Mouse (Mus musculus) spleen, postnatal 10 days (tissue): Measurements from ENCODE around the gene Elk4.

ENCODE experiments used
- DNase-seq, 2 experiments: peaks; one replicate each; pipeline ENCODE4 v3.0.0; 2021 to 2022; ENCODE audit warnings: low spot score in 2 of 2

Gene Elk4

DNA sequence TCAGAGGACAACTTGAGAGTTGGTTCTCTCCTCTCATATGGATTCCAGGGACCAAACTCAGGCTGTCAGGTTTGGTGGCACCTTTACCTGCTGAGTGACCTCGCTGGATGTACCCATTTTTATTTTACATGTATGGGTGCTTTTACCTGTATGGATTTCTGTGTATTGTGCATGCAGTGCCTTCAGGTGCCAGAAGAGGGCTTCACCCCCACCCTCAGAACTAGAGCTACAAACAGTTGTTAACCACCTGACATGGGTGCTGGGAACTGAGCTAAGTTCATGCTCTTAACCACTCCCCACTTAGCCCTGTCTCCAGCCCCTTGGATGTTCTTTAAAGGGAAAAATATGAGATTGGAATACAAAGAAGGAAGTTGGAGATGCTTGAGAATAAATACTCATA, 7.4 kb downstream of the Elk4 start:
- DNase-seq = no peak

DNA sequence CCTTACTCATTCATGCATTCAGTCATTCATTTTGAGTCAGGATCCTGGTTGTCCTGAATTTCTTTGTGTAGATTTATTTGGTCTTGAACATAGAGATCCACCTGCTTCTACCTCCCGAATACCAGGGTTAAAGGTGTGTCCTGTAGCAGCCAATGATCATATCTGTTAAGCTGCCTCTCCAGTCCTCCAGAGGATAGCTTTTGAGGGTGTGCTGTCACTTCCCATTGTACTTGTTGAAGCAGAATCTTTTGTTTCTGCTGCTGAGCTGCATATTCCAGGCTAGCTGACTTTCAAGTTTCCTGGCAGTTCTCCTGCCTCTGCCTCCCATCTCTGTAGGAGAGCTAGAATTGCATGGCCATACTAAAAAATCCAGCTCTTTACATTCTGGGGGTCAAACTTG, 9.3 kb downstream of the Elk4 start:
- DNase-seq = no peak

DNA sequence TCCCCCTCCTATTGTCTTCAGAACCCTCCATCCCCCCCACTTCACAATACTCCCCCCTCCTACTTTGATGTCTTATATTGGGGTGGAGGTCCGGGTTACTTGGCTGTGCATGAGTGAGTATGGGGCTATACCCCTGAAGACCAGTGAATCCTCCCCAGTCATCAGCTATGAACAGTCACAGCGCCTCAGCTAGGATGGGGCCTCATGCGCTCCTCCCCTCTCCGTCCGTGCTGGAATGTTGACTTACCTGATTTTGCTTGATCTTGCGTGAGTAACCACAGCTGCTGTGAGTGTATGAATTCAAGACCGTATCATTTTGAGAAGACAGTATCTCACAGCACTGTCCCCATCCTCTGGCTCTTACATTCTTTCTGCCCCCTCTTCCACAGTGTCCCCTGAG, 12.5 kb downstream of the Elk4 start:
- DNase-seq = no peak

DNA sequence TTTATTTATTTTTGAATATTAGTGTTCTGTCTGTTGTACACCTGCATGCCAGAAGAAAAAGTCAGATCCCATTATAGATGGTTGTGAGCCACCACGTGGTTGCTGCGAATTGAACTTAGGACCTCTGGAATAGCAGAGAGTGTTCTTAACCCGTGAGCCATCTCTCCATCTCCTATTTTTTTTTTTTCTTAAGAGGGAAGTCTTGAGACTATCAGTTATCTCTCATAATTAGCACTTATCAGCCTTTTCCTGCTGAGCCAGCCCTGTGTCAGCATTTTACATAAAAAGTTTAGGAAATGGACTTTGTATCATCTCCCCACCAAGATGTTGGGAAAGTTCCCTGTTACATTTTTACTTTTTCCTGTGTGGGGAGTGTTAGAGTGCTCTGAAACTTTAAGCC, 14.7 kb downstream of the Elk4 start:
- no peak for DNase-seq

DNA sequence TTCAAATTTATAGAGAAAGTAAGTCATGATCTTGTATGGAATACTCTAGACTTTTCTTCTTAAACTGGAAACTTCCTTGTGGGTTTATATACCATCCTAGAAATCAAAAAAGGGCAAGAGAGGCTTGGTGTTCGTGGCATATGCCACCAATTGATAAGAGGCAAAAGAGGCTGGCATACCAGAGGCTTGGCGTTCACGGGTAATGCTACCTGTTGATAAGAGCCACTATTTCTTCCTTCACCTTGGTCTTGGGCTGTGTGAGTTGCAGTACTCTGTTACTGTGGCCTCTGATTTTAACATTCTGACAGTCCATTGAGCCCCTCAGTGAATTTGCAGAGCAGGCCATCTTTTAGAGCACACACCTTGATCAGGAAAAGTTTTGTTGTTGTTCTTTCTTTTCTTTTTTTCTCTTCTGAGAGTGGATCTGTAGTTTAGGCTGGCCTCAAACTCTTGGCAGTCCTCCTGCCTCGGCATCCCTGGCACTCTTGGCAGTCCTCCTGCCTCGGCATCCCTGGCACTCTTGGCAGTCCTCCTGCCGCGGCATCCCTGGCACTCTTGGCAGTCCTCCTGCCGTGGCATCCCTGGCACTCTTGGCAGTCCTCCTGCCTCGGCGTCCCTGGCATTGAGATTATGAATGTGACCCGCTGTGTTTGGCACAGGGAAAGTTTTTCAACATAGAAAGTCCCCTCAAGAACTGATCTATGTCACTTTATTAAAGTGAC, 19.7 kb downstream of the Elk4 start:
- DNase-seq = peak; percentile 35 to 54

DNA sequence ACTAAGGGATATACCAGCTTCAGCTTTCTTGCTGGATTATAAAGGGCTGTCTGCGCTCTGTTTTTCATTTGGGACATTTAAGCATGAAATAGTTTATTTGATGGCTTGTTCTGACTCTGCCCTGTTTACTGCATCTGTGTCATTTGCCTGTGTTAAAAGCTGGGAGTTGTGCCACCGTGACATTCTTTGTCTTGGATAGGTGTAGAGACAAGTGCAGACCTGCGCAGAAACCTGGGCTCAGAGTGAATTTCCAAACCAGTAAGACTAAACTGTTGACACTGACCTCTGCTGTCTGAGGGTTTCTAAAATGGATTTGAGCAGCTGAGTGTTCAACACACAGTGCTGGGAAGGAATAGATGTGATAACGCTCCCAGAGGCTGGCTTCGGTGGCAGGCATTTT, 20.6 kb downstream of the Elk4 start:
- no peak for DNase-seq

- DNase-seq = no peak
Measured at GRCm38 (mm10) chr1:132028413-132028812, 21.0 kb downstream of the Elk4 start.

GRCm38 (mm10) chr1:132030574-132030973, 23.2 kb downstream of the Elk4 start:
- DNase-seq = peak in 1 of 2 experiments; percentile 56

GRCm38 (mm10) chr1:132032172-132032571, 24.8 kb downstream of the Elk4 start:
- DNase-seq = no peak

- DNase-seq = no peak
Measured at GRCm38 (mm10) chr1:132037746-132038145, 30.3 kb downstream of the Elk4 start.

- no peak for DNase-seq
Measured at GRCm38 (mm10) chr1:132038753-132039152, 31.3 kb downstream of the Elk4 start.

- DNase-seq = no peak
Measured at GRCm38 (mm10) chr1:132040201-132040621, 32.8 kb downstream of the Elk4 start.

DNA sequence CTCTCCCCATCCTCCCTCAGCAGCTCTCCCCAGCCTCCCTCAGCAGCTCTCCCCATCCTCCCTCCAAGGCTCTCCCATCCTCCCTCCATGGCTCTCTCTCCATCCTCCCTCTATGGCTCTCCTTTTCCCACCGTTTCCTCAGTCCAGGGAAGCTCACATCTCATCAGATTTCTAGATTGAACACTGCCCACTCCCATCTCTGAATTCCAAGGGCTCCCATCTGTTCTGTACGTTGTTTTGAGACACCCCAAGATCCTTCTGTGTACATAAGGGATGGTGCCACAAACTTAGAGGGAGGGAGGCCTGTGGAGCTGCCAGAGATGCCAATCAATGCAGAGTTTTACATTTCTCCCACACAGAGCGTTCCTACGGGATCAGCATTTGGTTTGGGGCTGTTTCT, 36.4 kb downstream of the Elk4 start:
- DNase-seq = no peak

- peak; percentile 63 to 80 for DNase-seq
Measured at GRCm38 (mm10) chr1:132046143-132046735, 38.8 kb downstream of the Elk4 start.

GRCm38 (mm10) chr1:132051746-132052145, 44.3 kb downstream of the Elk4 start:
- DNase-seq = no peak

- no peak for DNase-seq
Measured at GRCm38 (mm10) chr1:132054387-132054786, 47.0 kb downstream of the Elk4 start.

- no peak for DNase-seq
Measured at GRCm38 (mm10) chr1:132055054-132055664, 47.8 kb downstream of the Elk4 start.

GRCm38 (mm10) chr1:132058558-132058957, 51.2 kb downstream of the Elk4 start:
- no peak for DNase-seq

DNA sequence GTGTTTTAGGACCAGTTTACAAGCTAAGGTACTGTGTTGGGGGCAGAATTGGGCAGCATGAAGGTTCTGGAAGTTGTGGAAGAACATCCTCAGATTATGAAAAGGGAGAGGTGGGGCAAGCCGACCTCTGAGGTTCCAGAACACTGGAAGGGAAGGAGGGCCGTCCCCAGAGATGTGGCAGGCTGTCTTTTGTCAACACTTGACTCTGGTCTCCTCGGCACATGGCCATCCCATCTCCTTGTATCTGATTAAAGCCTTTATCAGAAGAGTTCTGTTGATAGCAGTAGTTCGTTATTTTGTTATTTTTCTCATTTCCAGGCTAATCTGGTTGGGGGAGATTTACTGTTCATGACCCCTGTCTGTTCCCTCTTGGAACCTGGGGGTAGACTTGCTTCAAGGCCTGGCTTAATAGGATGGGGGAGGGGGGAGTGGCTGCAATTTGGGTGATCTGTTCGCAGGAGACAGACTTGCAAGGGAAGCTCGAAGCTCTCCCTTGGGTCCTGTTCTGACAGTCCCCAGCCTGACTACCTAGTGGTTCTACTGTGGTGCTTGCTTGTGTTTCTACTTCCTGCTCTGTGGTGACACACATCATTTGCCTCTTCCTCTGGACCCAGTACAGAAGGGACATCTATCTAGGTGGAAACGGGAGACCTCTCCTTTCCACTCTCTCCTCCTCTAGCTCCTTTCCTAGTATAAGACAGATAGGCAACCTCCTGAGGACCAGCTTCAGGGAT, 52.8 kb downstream of the Elk4 start:
- no peak for DNase-seq

DNA sequence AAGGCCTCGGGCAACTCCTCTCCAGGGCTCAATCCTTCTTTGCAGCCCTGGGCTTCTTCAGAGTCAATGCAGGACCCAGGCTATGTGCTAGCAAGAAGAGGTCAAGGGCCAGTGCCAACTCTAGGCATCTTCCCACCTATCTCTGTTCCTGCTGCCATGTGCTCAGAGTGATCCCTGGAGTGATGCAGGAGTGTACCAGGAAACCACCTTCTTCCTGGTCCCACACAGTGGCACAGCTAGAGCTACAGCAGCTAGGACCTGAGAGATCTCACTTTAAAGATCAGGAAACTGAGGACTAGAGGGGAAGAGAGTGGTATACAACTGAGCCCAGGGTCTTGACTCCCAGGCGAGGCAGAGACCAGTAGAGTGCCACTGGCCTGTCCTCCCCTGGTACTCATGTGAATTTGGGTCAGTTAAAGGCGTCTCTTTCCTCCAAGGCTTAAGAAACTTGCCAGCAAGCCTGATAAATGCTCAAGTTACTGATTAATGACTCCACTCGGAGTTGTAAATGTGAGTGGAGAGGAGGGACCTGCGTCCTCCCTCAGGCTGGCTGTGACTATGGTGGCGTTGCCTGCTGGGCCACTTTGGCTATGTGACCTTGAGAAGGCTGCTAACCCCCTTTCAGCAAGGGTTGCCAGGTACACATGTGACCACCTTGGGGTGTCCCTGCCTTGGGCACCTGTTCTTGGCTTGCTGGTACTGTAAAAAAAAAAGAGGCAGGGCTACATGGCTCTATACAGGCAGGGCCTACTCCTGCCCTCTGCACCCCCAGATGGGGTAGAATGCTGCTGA, 54.5 kb downstream of the Elk4 start:
- DNase-seq = no peak

DNA sequence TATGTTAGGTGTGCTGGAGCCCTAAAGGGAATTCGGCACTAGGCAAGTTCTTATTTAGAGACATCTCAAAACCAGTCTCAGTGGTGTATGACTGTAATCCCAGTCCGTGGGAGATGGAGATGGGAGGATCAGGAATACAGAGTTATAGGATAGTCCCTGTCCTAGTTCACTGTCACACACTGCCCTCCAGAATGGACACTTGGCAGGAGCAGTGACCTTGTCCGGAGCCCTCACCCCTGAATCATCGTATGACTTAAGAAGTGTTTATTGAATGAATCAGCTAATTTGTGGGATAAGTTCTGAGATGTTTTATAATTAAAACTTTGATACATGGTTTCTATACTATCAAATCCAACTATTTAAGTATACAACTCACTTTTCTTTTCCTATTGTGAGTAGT, 55.7 kb downstream of the Elk4 start:
- no peak for DNase-seq

GRCm38 (mm10) chr1:132065001-132065400, 57.6 kb downstream of the Elk4 start:
- DNase-seq = no peak
